Comparison of ENCODE assay signal across 14 mouse cellular contexts in the genomic region with DNA sequence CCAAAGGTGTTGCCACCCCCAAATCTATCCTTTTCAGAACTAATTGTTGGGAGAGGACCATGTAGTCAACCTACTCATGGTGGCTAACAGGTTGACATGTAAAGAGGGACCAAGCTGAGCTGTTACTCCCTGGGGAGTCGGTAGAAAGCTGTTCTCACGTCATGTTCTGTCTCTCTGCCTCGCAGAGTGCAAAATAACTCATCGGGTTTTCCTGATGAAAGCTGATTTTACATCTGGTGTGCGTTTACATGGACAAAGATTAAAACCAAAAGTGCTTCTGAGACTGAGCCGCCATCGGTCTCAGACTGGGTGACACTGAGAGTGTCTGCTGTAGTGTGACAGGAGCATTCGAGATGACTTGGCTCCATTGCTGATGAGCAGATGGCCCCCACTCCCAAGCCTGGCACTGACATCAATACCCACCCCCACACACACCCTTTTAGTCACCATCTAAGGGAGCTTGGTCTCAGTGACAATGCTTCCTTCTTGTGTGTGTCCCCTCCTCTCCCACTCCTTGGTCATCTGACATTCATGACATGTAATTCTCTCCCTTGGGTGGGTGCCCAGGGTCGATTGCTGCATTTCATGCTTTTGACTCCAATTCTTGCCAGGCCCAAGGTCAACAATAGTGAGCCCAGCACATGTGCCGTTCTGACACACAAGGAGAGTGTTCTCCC. TPM values are rescaled to one million over a fixed set of nuclear protein-coding genes. Genes with fewer than 3 reads are reported as not detected.
DNase-seq lines count a peak whose midpoint lies in the region; ATAC-seq and TF ChIP-seq lines count a peak whose summit lies in the region.
"Had no signal": no experiment of that assay in that cellular context is flagged by ENCODE, and none has a peak within 500 bp of the region (broad histone marks: within the 10 kb centered on the region; RNA-seq: fewer than 3 reads in every experiment).

No protein-coding gene starts in this region.

- peak overlapping the region; percentile 88 for H3K27ac ChIP-seq in layer of hippocampus, adult 2 months
- H3K27ac ChIP-seq in heart, embryonic 12.5 days (ENCODE audit: poor library complexity, severe bottlenecking): no peak overlapping the region
- H3K27ac ChIP-seq: stomach, embryonic 15.5 days had no signal

- H3K4me1 ChIP-seq in heart, embryonic 12.5 days (replicated peaks): peaks cover 4% of the 10 kb centered on the region; the same call in 1 of the 2 replicates
- H3K4me1 ChIP-seq: stomach, embryonic 15.5 days had no signal

- peak; percentile 59 to 72 for DNase-seq in right cerebral cortex, postnatal 10 days (ENCODE audit: low spot score in 2 of 2)
- no peak for DNase-seq in right cerebral cortex, postnatal 14 days
- peak; percentile 92 to 94 for DNase-seq in cerebellum, postnatal 10 days
- peak; percentile 69 to 82 for DNase-seq in layer of hippocampus, adult 2 months (ENCODE audit: low spot score in 2 of 2)
- DNase-seq in telencephalon, adult 2 months (ENCODE audit: low read depth, low spot score): peak; percentile 76
- DNase-seq in liver: no peak
- DNase-seq: lung, embryonic 14.5 days had no signal

- TF ChIP-seq CTCF in layer of hippocampus, adult 2 months (conservative IDR thresholded peaks at IDR 0.05): no peak

- H3K36me3 ChIP-seq in heart, embryonic 12.5 days: no peaks in the 10 kb centered on the region
- H3K36me3 ChIP-seq: stomach, embryonic 15.5 days had no signal

- no peak overlapping the region for H3K9ac ChIP-seq in heart, embryonic 12.5 days
- H3K9ac ChIP-seq: lung, embryonic 14.5 days; stomach, embryonic 15.5 days had no signal

- H3K4me2 ChIP-seq in heart, embryonic 12.5 days: no peak overlapping the region
- H3K4me2 ChIP-seq: lung, embryonic 14.5 days; stomach, embryonic 15.5 days had no signal

- H3K4me3 ChIP-seq in layer of hippocampus, adult 2 months: no peak overlapping the region
- no peak overlapping the region for H3K4me3 ChIP-seq in heart, embryonic 12.5 days
- H3K4me3 ChIP-seq: erythroblast, embryonic 14.5 days; stomach, embryonic 15.5 days had no signal

- H3K27me3 ChIP-seq in heart, embryonic 12.5 days (replicated peaks): no peaks in the 10 kb centered on the region; the same call in 1 of the 2 replicates
- H3K27me3 ChIP-seq: stomach, embryonic 15.5 days had no signal

- no peaks in the 10 kb centered on the region for H3K9me3 ChIP-seq in heart, embryonic 12.5 days (replicated peaks)
- H3K9me3 ChIP-seq: stomach, embryonic 15.5 days had no signal

- WGBS in heart, embryonic 12.5 days: 64% methylated on average over 10 of the region's 10 CpGs

- ATAC-seq in heart, embryonic 12.5 days (ENCODE audit: insufficient number of reproducible peaks, low FRiP score): no peak
- no peak for ATAC-seq in activated CD4-positive, CD25-positive, alpha-beta regulatory T cell, adult 4 months

RNA-seq across cellular contexts. Expression of a gene that starts 12.4 kb away (rescaled TPM):
- total RNA-seq in layer of hippocampus, adult 2 months (2021): 100 to 1,000 TPM; 200 to 216 TPM
- 16.7 and 17.4 TPM in 2 replicates for polyA plus RNA-seq in heart, embryonic 12.5 days (2016; fragmentation: Nextera tagmentation; extraction: Ambion mirVana)
- 100 to 1,000 TPM; 153 to 178 TPM for polyA plus RNA-seq in activated CD4-positive, CD25-positive, alpha-beta regulatory T cell, adult 4 months (2017; shearing (Covaris generic))

RNA-seq across cellular contexts. Expression of a gene that starts 34.4 kb away (rescaled TPM):
- total RNA-seq in layer of hippocampus, adult 2 months (2021): not detected
- not detected in 2 replicates for polyA plus RNA-seq in heart, embryonic 12.5 days (2016; fragmentation: Nextera tagmentation; extraction: Ambion mirVana)
- under 1 TPM in 1 of 2 experiments, not detected in 1; 0.56 TPM for polyA plus RNA-seq in activated CD4-positive, CD25-positive, alpha-beta regulatory T cell, adult 4 months (2017; shearing (Covaris generic))
- total RNA-seq: ES-E14; hematopoietic stem cell, adult 5-6 weeks; left cerebral cortex, adult 8-10 months had no signal
- polyA plus RNA-seq: erythroblast, embryonic 14.5 days had no signal

Comparison
In these comparisons a context has a peak if more than half of its experiments do, and no peak if none do; other contexts are left out.
1. DNase-seq: peak in right cerebral cortex, postnatal 10 days (2 of 2), cerebellum, postnatal 10 days (2 of 2), layer of hippocampus, adult 2 months (2 of 2) and telencephalon, adult 2 months (single experiment); none in right cerebral cortex, postnatal 14 days (single experiment) and liver (single experiment).